Mouse (Mus musculus): ENCODE data around the gene Evpl. TPM values are rescaled to one million over a fixed set of nuclear protein-coding genes. Genes with fewer than 3 reads are reported as not detected.

The Evpl gene
- polyA plus RNA-seq, 1 experiment from 2014 or later = 3.7 TPM

DNA sequence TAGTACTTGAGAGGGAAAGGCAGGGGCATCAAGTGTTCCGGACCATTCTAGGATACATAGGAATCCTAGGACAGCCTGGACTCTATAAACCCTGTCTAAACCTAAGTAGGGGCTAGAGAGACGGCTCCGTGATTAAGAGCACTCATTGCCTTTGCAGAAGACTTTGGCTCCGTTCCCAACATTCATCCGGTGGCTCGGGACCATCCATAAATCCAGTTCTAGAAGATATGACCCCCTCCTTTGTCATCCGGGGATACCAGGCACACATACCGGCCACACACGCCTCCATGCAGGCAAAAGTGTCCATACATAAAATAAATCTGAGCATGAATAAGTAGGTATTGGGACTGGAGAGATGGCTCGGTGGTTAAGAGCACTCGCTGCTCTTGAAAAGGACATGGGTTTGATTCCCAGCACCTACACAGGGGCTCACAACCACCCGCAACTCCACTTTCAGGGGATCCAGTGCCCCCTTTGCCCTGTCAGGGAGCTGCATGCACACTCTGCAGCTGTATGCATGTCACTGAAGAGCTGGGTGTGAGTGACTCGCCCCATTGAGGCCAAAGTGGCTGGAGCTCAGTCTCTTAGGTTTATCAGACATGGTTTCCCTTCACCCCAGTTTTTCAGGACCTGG, 23.9 kb downstream of the Evpl start:
- WGBS = 84% methylated on average over 13 of the region's 13 CpGs
- DNase-seq (ENCODE audit: low spot score) = no peak

DNA sequence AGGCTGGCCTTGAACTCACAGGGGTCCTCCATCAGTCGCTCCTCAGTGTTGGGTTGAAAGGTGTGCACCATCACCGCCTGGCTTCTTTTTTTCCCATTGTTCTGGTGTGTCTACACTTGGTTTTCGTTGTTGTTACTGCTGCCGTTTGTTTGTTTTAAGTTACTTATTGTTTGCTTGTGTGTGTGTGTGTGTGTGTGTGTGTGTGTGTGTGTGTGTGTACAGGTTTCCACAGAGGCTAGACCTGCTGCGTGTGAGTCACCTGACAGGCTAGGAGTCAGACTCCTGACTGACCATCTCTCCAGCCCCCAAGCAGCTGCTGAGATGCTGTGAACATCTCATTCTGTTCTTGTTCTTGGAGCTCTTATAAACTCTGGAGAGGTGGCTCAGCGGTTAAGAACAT, 25.0 kb downstream of the Evpl start:
- 80% methylated on average over 6 of the region's 6 CpGs for WGBS

More for the DNA sequence above, 23.9 kb downstream of the Evpl start:
- Histone ChIP-seq H3K4me3 (ENCODE audit: low read depth, low read length) (no peak overlapping the region), H3K36me3 (ENCODE audit: control insufficient read depth, insufficient read depth, low read length) (no peaks in the 10 kb centered on the region), H3K9me3 (ENCODE audit: control insufficient read depth, low read length) (no peaks in the 10 kb centered on the region), H3K4me1 (replicated peaks; ENCODE audit: control insufficient read depth, insufficient read depth, low read length) (peaks cover 8% of the 10 kb centered on the region), H3K9ac (ENCODE audit: low read length) (no peak overlapping the region), H3K27ac (ENCODE audit: low read depth) (no peak overlapping the region), H3K27me3 (replicated peaks; ENCODE audit: control insufficient read depth, insufficient read depth, low read length) (no peaks in the 10 kb centered on the region), H3K4me2 (ENCODE audit: low read length) (no peak overlapping the region)
- ATAC-seq (replicated peaks; ENCODE audit: low FRiP score, low TSS enrichment, low read depth) = no peak

DNA sequence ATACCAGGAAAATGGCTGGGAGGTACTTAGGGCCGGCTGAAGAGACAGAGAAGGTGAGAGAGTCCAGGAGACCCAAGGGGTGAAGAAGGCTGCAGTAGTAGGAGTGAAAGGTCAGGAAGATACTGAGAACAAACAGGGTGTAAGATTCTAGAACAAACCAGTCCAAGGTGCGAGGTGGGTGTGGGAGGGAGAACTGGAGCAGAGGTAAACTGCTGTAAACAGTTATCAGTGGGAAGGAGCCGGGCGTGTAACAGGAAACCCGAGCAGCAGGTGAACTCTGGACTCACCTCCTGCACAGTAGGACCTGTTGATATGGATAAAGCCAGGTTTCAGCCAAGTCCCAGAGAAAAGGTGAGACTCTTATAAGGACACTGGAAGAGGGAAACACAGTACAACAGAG, 27.2 kb downstream of the Evpl start:
- no peak overlapping the region for H3K4me3 ChIP-seq (ENCODE audit: low read depth, low read length)
- 51% methylated on average over 5 of the region's 5 CpGs for WGBS
- H3K36me3 ChIP-seq (ENCODE audit: control insufficient read depth, insufficient read depth, low read length) = 0 out of 2 replicates have a peak, but pooled peaks cover 18% of the 10 kb centered on the region
- no peaks in the 10 kb centered on the region for H3K4me1 ChIP-seq (replicated peaks; ENCODE audit: control insufficient read depth, insufficient read depth, low read length)
- ATAC-seq (replicated peaks; ENCODE audit: low FRiP score, low TSS enrichment, low read depth) (peak; percentile 65), DNase-seq (ENCODE audit: low spot score) (no peak)
- no peaks in the 10 kb centered on the region for H3K9me3 ChIP-seq (ENCODE audit: control insufficient read depth, low read length)
- peak overlapping the region; percentile 69 for H3K27ac ChIP-seq (ENCODE audit: low read depth)
- H3K9ac ChIP-seq (ENCODE audit: low read length) = no peak overlapping the region
- peak overlapping the region; percentile 25; the same call in 1 of the 2 replicates for H3K4me2 ChIP-seq (ENCODE audit: low read length)
- H3K27me3 ChIP-seq (replicated peaks; ENCODE audit: control insufficient read depth, insufficient read depth, low read length) = no peaks in the 10 kb centered on the region

More for the DNA sequence above, 25.0 kb downstream of the Evpl start:
- Histone ChIP-seq H3K4me2 (ENCODE audit: low read length) (no peak overlapping the region), H3K9ac (ENCODE audit: low read length) (no peak overlapping the region), H3K36me3 (ENCODE audit: control insufficient read depth, insufficient read depth, low read length) (no peaks in the 10 kb centered on the region), H3K4me1 (replicated peaks; ENCODE audit: control insufficient read depth, insufficient read depth, low read length) (no peaks in the 10 kb centered on the region), H3K9me3 (ENCODE audit: control insufficient read depth, low read length) (no peaks in the 10 kb centered on the region), H3K27ac (ENCODE audit: low read depth) (no peak overlapping the region), H3K4me3 (ENCODE audit: low read depth, low read length) (no peak overlapping the region), H3K27me3 (replicated peaks; ENCODE audit: control insufficient read depth, insufficient read depth, low read length) (no peaks in the 10 kb centered on the region)
- no peak for ATAC-seq (replicated peaks; ENCODE audit: low FRiP score, low TSS enrichment, low read depth)
- no peak for DNase-seq (ENCODE audit: low spot score)

DNA sequence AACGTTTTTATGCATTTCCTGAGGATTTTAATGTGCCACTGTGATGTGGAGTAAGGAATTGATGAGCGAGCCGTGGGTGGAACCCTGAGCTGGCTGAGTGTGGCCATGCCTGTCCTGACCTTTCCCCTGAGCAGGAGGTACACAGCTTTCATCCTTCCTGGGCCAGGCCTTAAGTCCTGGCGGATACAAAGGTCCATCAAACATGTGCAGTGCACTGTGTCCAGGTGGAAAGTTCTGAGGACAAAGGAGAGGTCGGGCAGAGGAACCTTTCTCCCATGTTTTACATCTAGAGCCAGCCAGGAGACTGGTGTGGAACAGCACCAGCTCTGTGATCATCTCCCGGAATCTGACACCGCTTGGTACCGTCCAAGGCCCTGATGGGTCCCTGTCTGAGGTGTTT, 28.6 kb downstream of the Evpl start:
- no peak for ATAC-seq (replicated peaks; ENCODE audit: low FRiP score, low TSS enrichment, low read depth)

DNA sequence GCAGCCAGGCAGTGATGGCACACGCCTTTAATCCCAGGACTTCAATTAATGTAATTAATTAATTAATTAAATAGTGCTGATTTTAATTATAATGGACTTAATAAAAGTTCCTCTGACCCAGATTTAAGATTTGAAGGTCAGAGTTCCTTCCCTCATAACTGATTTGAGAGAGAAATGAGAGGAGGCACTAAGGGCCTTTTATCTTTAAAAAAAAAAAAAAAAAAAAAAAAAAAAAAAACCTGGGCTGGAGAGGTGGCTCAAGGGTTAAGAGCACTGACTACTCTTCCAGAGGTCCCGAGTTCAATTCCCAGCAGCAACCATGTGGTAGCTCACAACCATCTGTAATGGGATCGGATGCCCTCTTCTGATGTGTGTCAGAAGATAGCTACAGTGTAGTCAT, 29.2 kb downstream of the Evpl start:
- Histone ChIP-seq H3K9ac (ENCODE audit: low read length) (no peak overlapping the region), H3K27me3 (replicated peaks; ENCODE audit: control insufficient read depth, insufficient read depth, low read length) (no peaks in the 10 kb centered on the region), H3K27ac (ENCODE audit: low read depth) (no peak overlapping the region), H3K36me3 (ENCODE audit: control insufficient read depth, insufficient read depth, low read length) (peaks cover 21% of the 10 kb centered on the region; the same call in 1 of the 2 replicates), H3K4me1 (replicated peaks; ENCODE audit: control insufficient read depth, insufficient read depth, low read length) (no peaks in the 10 kb centered on the region), H3K9me3 (ENCODE audit: control insufficient read depth, low read length) (no peaks in the 10 kb centered on the region), H3K4me2 (ENCODE audit: low read length) (no peak overlapping the region), H3K4me3 (ENCODE audit: low read depth, low read length) (no peak overlapping the region)
- no peak for DNase-seq (ENCODE audit: low spot score)
- no peak for ATAC-seq (replicated peaks; ENCODE audit: low FRiP score, low TSS enrichment, low read depth)
- 88% methylated on average over 3 of the region's 3 CpGs for WGBS

More for the DNA sequence above, 28.6 kb downstream of the Evpl start:
- no peak for DNase-seq (ENCODE audit: low spot score)
- Histone ChIP-seq H3K36me3 (ENCODE audit: control insufficient read depth, insufficient read depth, low read length) (peaks cover 21% of the 10 kb centered on the region; the same call in 1 of the 2 replicates), H3K27me3 (replicated peaks; ENCODE audit: control insufficient read depth, insufficient read depth, low read length) (no peaks in the 10 kb centered on the region), H3K4me1 (replicated peaks; ENCODE audit: control insufficient read depth, insufficient read depth, low read length) (no peaks in the 10 kb centered on the region), H3K27ac (ENCODE audit: low read depth) (no peak overlapping the region), H3K9ac (ENCODE audit: low read length) (no peak overlapping the region), H3K4me3 (ENCODE audit: low read depth, low read length) (no peak overlapping the region), H3K9me3 (ENCODE audit: control insufficient read depth, low read length) (no peaks in the 10 kb centered on the region), H3K4me2 (ENCODE audit: low read length) (no peak overlapping the region)
- 82% methylated on average over 8 of the region's 8 CpGs for WGBS

DNA sequence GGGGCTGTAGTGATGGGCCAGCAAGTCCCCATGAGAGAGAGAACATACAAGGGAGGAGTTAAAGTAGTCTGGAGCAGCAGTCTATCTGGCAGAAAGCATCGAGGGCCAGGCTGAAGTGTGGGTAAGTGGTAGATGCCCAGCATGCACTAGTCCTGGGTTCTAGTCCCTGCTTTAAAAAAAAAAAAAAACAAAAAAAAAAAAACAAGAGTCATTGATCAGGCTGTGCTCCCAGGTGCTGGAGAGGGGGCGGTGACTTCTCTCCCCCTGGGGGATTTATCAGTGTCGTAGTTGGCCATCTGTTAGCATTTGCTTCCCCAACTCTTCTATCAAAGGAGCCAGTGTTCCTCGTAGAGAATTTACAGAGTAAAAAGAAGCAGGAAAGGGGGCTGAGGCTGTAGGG, 31.2 kb downstream of the Evpl start:
- Histone ChIP-seq H3K27ac (ENCODE audit: low read depth) (no peak overlapping the region), H3K4me2 (ENCODE audit: low read length) (no peak overlapping the region), H3K4me1 (replicated peaks; ENCODE audit: control insufficient read depth, insufficient read depth, low read length) (no peaks in the 10 kb centered on the region), H3K4me3 (ENCODE audit: low read depth, low read length) (no peak overlapping the region), H3K36me3 (ENCODE audit: control insufficient read depth, insufficient read depth, low read length) (peaks cover 21% of the 10 kb centered on the region; the same call in 1 of the 2 replicates), H3K9me3 (ENCODE audit: control insufficient read depth, low read length) (no peaks in the 10 kb centered on the region), H3K27me3 (replicated peaks; ENCODE audit: control insufficient read depth, insufficient read depth, low read length) (no peaks in the 10 kb centered on the region), H3K9ac (ENCODE audit: low read length) (no peak overlapping the region)
- ATAC-seq (replicated peaks; ENCODE audit: low FRiP score, low TSS enrichment, low read depth) = no peak
- WGBS = 79% methylated on average over 4 of the region's 4 CpGs
- DNase-seq (ENCODE audit: low spot score) = no peak

DNA sequence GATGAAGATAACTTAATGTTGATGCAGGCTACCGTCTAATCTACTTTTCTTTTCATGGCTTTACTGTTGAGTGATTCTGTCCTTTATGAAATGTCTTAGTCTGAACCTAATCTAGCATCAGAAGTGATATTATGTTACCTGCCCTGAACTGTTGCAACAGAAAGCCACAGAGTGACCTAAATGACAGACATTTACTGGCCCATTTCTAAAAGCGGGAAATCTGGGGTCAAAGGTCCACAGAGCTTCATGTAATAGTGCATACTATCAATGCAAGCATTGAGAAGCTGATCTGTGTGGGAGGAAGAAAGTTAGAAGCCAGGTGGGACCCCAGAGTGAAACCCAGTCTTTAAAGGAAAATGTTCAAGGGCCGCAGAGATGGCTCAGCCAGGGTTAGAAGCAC, 34.7 kb downstream of the Evpl start:
- Histone ChIP-seq H3K27me3 (replicated peaks; ENCODE audit: control insufficient read depth, insufficient read depth, low read length) (no peaks in the 10 kb centered on the region), H3K4me2 (ENCODE audit: low read length) (no peak overlapping the region), H3K4me3 (ENCODE audit: low read depth, low read length) (no peak overlapping the region), H3K27ac (ENCODE audit: low read depth) (no peak overlapping the region), H3K9ac (ENCODE audit: low read length) (no peak overlapping the region), H3K4me1 (replicated peaks; ENCODE audit: control insufficient read depth, insufficient read depth, low read length) (0 out of 2 replicates have a peak, but pooled peaks cover 4% of the 10 kb centered on the region), H3K36me3 (ENCODE audit: control insufficient read depth, insufficient read depth, low read length) (peaks cover 21% of the 10 kb centered on the region; the same call in 1 of the 2 replicates), H3K9me3 (ENCODE audit: control insufficient read depth, low read length) (no peaks in the 10 kb centered on the region)
- no peak for ATAC-seq (replicated peaks; ENCODE audit: low FRiP score, low TSS enrichment, low read depth)
- 89% methylated on average over 3 of the region's 3 CpGs for WGBS
- DNase-seq (ENCODE audit: low spot score) = no peak

DNA sequence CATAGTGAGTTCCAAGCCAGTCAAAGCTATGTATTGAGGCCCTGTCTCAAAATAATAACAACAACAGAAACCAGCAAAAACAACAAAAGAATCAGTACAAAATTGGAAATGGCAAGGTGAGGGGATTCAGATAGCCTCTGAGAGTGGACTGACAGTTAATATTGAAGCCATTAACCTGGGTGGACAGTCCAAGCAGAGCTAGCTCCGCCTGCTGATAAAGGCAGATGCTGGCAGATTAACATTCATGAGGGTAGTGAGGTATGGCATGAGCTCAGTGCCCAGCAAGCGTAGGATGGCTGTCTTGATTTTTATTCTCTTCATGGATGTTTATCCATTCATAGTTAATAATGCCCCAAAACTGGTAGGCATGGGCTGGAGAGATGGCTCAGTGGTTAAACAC, 36.7 kb downstream of the Evpl start:
- H3K27ac ChIP-seq (ENCODE audit: low read depth) = no peak overlapping the region
- no peaks in the 10 kb centered on the region for H3K27me3 ChIP-seq (replicated peaks; ENCODE audit: control insufficient read depth, insufficient read depth, low read length)
- ATAC-seq (replicated peaks; ENCODE audit: low FRiP score, low TSS enrichment, low read depth) = no peak
- H3K36me3 ChIP-seq (ENCODE audit: control insufficient read depth, insufficient read depth, low read length) = peaks cover 15% of the 10 kb centered on the region
- H3K4me3 ChIP-seq (ENCODE audit: low read depth, low read length) = no peak overlapping the region
- 93% methylated on average over 2 of the region's 2 CpGs for WGBS
- 0 out of 2 replicates have a peak, but pooled peaks cover 12% of the 10 kb centered on the region for H3K4me1 ChIP-seq (replicated peaks; ENCODE audit: control insufficient read depth, insufficient read depth, low read length)
- H3K4me2 ChIP-seq (ENCODE audit: low read length) = no peak overlapping the region
- no peak overlapping the region for H3K9ac ChIP-seq (ENCODE audit: low read length)
- H3K9me3 ChIP-seq (ENCODE audit: control insufficient read depth, low read length) = no peaks in the 10 kb centered on the region
- DNase-seq (ENCODE audit: low spot score) = no peak
